Mouse (Mus musculus): ENCODE data around the gene Cd300ld3. TPM values are rescaled to one million over a fixed set of nuclear protein-coding genes. Genes with fewer than 3 reads are reported as not detected.

The Cd300ld3 gene
- polyA plus RNA-seq, 1 experiment: not detected

DNA sequence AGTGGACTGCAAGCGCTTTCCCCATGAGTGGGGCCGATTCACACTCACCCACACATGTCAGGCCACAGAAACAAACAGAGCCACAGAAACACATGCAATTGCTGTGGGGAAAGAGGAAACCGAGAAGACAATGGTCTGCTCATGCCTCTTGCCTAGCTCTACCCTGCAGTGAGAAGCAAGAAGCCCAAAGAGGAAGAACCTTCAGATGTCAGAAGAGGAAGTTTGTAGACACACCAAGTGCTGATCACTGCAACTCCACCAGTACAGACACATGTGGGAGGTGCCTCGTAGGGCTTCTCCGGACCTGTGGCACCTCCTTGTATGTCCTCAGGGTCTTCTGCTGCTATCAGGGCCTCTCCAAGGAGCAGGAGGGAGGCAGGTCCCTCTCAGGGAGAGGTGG, 44.1 kb downstream of the Cd300ld3 start:
- Histone ChIP-seq H3K4me3 (replicated peaks) (no peak overlapping the region), H3K4me1 (ENCODE audit: control insufficient read depth) (no peaks in the 10 kb centered on the region), H3K36me3 (ENCODE audit: control insufficient read depth) (no peaks in the 10 kb centered on the region), H3K9me3 (ENCODE audit: control insufficient read depth, low read length) (no peaks in the 10 kb centered on the region), H3K27me3 (ENCODE audit: control insufficient read depth) (no peaks in the 10 kb centered on the region)
- TF ChIP-seq GATA1 (IDR thresholded peaks at IDR 0.05; ENCODE audit: low read length) (no peak), TAL1 (IDR thresholded peaks at IDR 0.05; ENCODE audit: low read length) (no peak)

DNA sequence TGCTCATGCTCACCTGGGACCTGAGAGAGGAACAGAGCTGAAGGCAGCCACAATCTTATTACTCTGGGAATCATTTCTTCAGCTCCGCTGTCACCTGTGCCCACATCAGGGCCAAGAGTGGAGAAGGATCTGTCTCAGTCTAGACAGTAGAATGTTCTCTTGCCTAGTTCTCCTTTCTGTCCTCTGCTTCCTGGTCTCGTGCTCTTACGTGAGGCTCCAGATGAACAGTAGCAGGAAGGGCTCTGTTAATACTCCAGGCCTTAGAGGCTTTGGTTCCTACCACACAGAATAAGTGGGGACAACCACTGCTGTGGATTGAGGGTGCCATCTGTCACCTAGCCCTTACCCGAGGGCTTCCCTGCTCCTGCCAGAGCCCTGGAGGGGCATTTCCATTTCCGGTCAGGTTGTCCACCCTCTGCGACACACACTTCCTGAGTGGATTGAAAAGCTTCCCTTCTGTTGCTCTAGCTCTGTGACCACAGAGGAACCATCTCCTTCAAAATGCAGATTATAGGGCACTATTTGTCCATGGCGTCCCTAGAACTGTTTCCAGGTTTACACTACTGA, 46.7 kb downstream of the Cd300ld3 start, which contains the start of gene Cd300c2:
Gene Cd300c2 (minus strand): TSS at position 407 of the 567 bp plus-strand sequence.
- no peaks in the 10 kb centered on the region for H3K9me3 ChIP-seq (ENCODE audit: control insufficient read depth, low read length)
- no peaks in the 10 kb centered on the region for H3K36me3 ChIP-seq (ENCODE audit: control insufficient read depth)
- TF ChIP-seq TAL1 (IDR thresholded peaks at IDR 0.05; ENCODE audit: low read length) (no peak), GATA1 (IDR thresholded peaks at IDR 0.05; ENCODE audit: low read length) (no peak)
- H3K27me3 ChIP-seq (ENCODE audit: control insufficient read depth): no peaks in the 10 kb centered on the region
- H3K4me3 ChIP-seq (replicated peaks): no peak within 1 kb of the TSS
- no peaks in the 10 kb centered on the region for H3K4me1 ChIP-seq (ENCODE audit: control insufficient read depth)

Other genes with a start within 250 kb of the Cd300ld3 start
- gene Gpr142, start 249.5 kb downstream of the Cd300ld3 start, polyA plus RNA-seq (2012): not detected in 2 replicates
- 0.02 and 0.06 TPM in 2 replicates for gene Gprc5c, start 197.3 kb downstream of the Cd300ld3 start, polyA plus RNA-seq (2012)
- gene Cd300a, start 158.4 kb downstream of the Cd300ld3 start, polyA plus RNA-seq (2012): not detected in 2 replicates
- gene Cd300lb, start 114.0 kb downstream of the Cd300ld3 start, polyA plus RNA-seq (2012): not detected in 2 replicates
- not detected in 2 replicates for gene Cd300c, start 79.3 kb downstream of the Cd300ld3 start, polyA plus RNA-seq (2012)
- gene Cd300ld, start 58.5 kb downstream of the Cd300ld3 start, polyA plus RNA-seq (2012): not detected in 2 replicates
- gene Cd300c2, start 46.5 kb downstream of the Cd300ld3 start, polyA plus RNA-seq (2012): not detected in 2 replicates
- not detected in 2 replicates for gene Cd300ld2, start 32.2 kb downstream of the Cd300ld3 start, polyA plus RNA-seq (2012)
- gene Cd300ld4, start 21.4 kb downstream of the Cd300ld3 start, polyA plus RNA-seq (2012): not detected in 2 replicates
- gene Cd300ld5, start 10.6 kb downstream of the Cd300ld3 start, polyA plus RNA-seq (2012): not detected in 2 replicates
- not detected in 2 replicates for gene Cd300e, start 13.8 kb upstream of the Cd300ld3 start, polyA plus RNA-seq (2012)
- gene Rab37, start 43.0 kb upstream of the Cd300ld3 start, polyA plus RNA-seq (2012): 0.01 TPM in 1 of 2 replicates, not detected in the other
- not detected in 2 replicates for gene Cd300lf, start 85.6 kb upstream of the Cd300ld3 start, polyA plus RNA-seq (2012)
- 1.8 and 2.1 TPM in 2 replicates for gene Slc9a3r1, start 114.9 kb upstream of the Cd300ld3 start, polyA plus RNA-seq (2012)
- gene Tmem104, start 139.1 kb upstream of the Cd300ld3 start, polyA plus RNA-seq (2012): 0.21 and 0.29 TPM in 2 replicates
- gene Nat9, start 139.4 kb upstream of the Cd300ld3 start, polyA plus RNA-seq (2012): 0.99 and 1.5 TPM in 2 replicates
- gene Grin2c, start 218.8 kb upstream of the Cd300ld3 start, polyA plus RNA-seq (2012): 0.01 TPM in 2 replicates
- 1.3 and 1.5 TPM in 2 replicates for gene Fdxr, start 228.6 kb upstream of the Cd300ld3 start, polyA plus RNA-seq (2012)
- 0.01 TPM in 1 of 2 replicates, not detected in the other for gene Fads6, start 249.3 kb upstream of the Cd300ld3 start, polyA plus RNA-seq (2012)